Mouse (Mus musculus): ENCODE data around the gene Adcy4. TPM values are rescaled to one million over a fixed set of nuclear protein-coding genes. Genes with fewer than 3 reads are reported as not detected.
A peak's percentile ranks its signal among the peaks of the same experiment; 100 is the strongest.
"Not testable (repeated sequence)": the region's sequence is repeated elsewhere in the genome, so short reads cannot be mapped to it uniquely, and the experiment has no call there.

Adcy4 gene
- polyA plus RNA-seq, 1 experiment, result 0.38 TPM

- no peak within 1 kb of the TSS for H3K4me3 ChIP-seq (ENCODE audit: control insufficient read depth, low read depth, low read length)
- no peak within 1 kb of the TSS for H3K27ac ChIP-seq (ENCODE audit: control insufficient read depth, insufficient read depth, low read depth, low read length)
- H3K27me3 ChIP-seq (ENCODE audit: control insufficient read depth, insufficient read depth, low read length), result no peaks in the 10 kb centered on the region
- no peaks in the 10 kb centered on the region for H3K36me3 ChIP-seq (ENCODE audit: control insufficient read depth, insufficient read depth, low read length)
- H3K4me1 ChIP-seq (ENCODE audit: control insufficient read depth, insufficient read depth, low read length), result peaks cover 10% of the 10 kb centered on the region
- TF ChIP-seq POLR2A (IDR thresholded peaks at IDR 0.05; ENCODE audit: control insufficient read depth, low read depth, low read length), result no peak
- no peak for TF ChIP-seq CTCF (IDR thresholded peaks at IDR 0.05; ENCODE audit: control insufficient read depth, insufficient read depth, insufficient replicate concordance, low read depth, low read length)
Observed at GRCm38 (mm10) chr14:55765696-55766095, 18.2 kb downstream of the Adcy4 start, which contains the start of gene Ltb4r1. Ltb4r1 (plus strand) TSS chr14:55765962.

GRCm38 (mm10) chr14:55763166-55763565, 20.7 kb downstream of the Adcy4 start:
- Histone ChIP-seq H3K27ac (ENCODE audit: control insufficient read depth, insufficient read depth, low read depth, low read length) (no peak overlapping the region), H3K4me1 (ENCODE audit: control insufficient read depth, insufficient read depth, low read length) (peaks cover 8% of the 10 kb centered on the region), H3K36me3 (ENCODE audit: control insufficient read depth, insufficient read depth, low read length) (no peaks in the 10 kb centered on the region), H3K27me3 (ENCODE audit: control insufficient read depth, insufficient read depth, low read length) (no peaks in the 10 kb centered on the region), H3K4me3 (ENCODE audit: control insufficient read depth, low read depth, low read length) (no peak overlapping the region)
- TF ChIP-seq CTCF (IDR thresholded peaks at IDR 0.05; ENCODE audit: control insufficient read depth, insufficient read depth, insufficient replicate concordance, low read depth, low read length) (no peak), POLR2A (IDR thresholded peaks at IDR 0.05; ENCODE audit: control insufficient read depth, low read depth, low read length) (no peak)

- peak overlapping the region; percentile 53 for H3K4me3 ChIP-seq (ENCODE audit: control insufficient read depth, low read depth, low read length)
- peaks cover 2% of the 10 kb centered on the region for H3K4me1 ChIP-seq (ENCODE audit: control insufficient read depth, insufficient read depth, low read length)
- H3K36me3 ChIP-seq (ENCODE audit: control insufficient read depth, insufficient read depth, low read length), result no peaks in the 10 kb centered on the region
- TF ChIP-seq POLR2A (IDR thresholded peaks at IDR 0.05; ENCODE audit: control insufficient read depth, low read depth, low read length) (no peak), CTCF (IDR thresholded peaks at IDR 0.05; ENCODE audit: control insufficient read depth, insufficient read depth, insufficient replicate concordance, low read depth, low read length) (no peak)
- H3K27ac ChIP-seq (ENCODE audit: control insufficient read depth, insufficient read depth, low read depth, low read length), result no peak overlapping the region
- H3K27me3 ChIP-seq (ENCODE audit: control insufficient read depth, insufficient read depth, low read length), result no peaks in the 10 kb centered on the region
Observed at GRCm38 (mm10) chr14:55762001-55762821, 21.7 kb downstream of the Adcy4 start.

- Histone ChIP-seq H3K27me3 (ENCODE audit: control insufficient read depth, insufficient read depth, low read length) (no peaks in the 10 kb centered on the region), H3K27ac (ENCODE audit: control insufficient read depth, insufficient read depth, low read depth, low read length) (no peak within 1 kb of the TSS)
Observed at GRCm38 (mm10) chr14:55761163-55761562, 22.7 kb downstream of the Adcy4 start, which contains the start of gene Ltb4r2. Ltb4r2 (plus strand) TSS chr14:55761428.

GRCm38 (mm10) chr14:55760156-55760555, 23.7 kb downstream of the Adcy4 start:
- H3K4me3 ChIP-seq (ENCODE audit: control insufficient read depth, low read depth, low read length); H3K36me3 ChIP-seq (ENCODE audit: control insufficient read depth, insufficient read depth, low read length); H3K4me1 ChIP-seq (ENCODE audit: control insufficient read depth, insufficient read depth, low read length); H3K27me3 ChIP-seq (ENCODE audit: control insufficient read depth, insufficient read depth, low read length); H3K27ac ChIP-seq (ENCODE audit: control insufficient read depth, insufficient read depth, low read depth, low read length): not testable (repeated sequence)
- TF ChIP-seq CTCF (IDR thresholded peaks at IDR 0.05; ENCODE audit: control insufficient read depth, insufficient read depth, insufficient replicate concordance, low read depth, low read length), result peak; percentile 68; the same call in 1 of the 2 replicates

More at GRCm38 (mm10) chr14:55761163-55761562, 22.7 kb downstream of the Adcy4 start, which contains the start of gene Ltb4r2:
- peak within 1 kb of the TSS; percentile 53 for H3K4me3 ChIP-seq (ENCODE audit: control insufficient read depth, low read depth, low read length)
- TF ChIP-seq POLR2A (IDR thresholded peaks at IDR 0.05; ENCODE audit: control insufficient read depth, low read depth, low read length) (no peak), CTCF (IDR thresholded peaks at IDR 0.05; ENCODE audit: control insufficient read depth, insufficient read depth, insufficient replicate concordance, low read depth, low read length) (no peak)
- H3K4me1 ChIP-seq (ENCODE audit: control insufficient read depth, insufficient read depth, low read length), result peaks cover 2% of the 10 kb centered on the region
- no peaks in the 10 kb centered on the region for H3K36me3 ChIP-seq (ENCODE audit: control insufficient read depth, insufficient read depth, low read length)

- peaks cover 2% of the 10 kb centered on the region for H3K4me1 ChIP-seq (ENCODE audit: control insufficient read depth, insufficient read depth, low read length)
- H3K4me3 ChIP-seq (ENCODE audit: control insufficient read depth, low read depth, low read length), result no peak within 1 kb of the TSS
- TF ChIP-seq CTCF (IDR thresholded peaks at IDR 0.05; ENCODE audit: control insufficient read depth, insufficient read depth, insufficient replicate concordance, low read depth, low read length), result 0 out of 2 replicates have a peak, but pooled peaks have one; percentile 3
- TF ChIP-seq POLR2A (IDR thresholded peaks at IDR 0.05; ENCODE audit: control insufficient read depth, low read depth, low read length), result no peak
- no peaks in the 10 kb centered on the region; the same call in none of the 2 replicates for H3K36me3 ChIP-seq (ENCODE audit: control insufficient read depth, insufficient read depth, low read length)
- H3K27ac ChIP-seq (ENCODE audit: control insufficient read depth, insufficient read depth, low read depth, low read length), result no peak within 1 kb of the TSS
- H3K27me3 ChIP-seq (ENCODE audit: control insufficient read depth, insufficient read depth, low read length), result no peaks in the 10 kb centered on the region
Observed at GRCm38 (mm10) chr14:55758363-55758784, 25.5 kb downstream of the Adcy4 start, which contains the start of gene Cideb. Cideb (minus strand) TSS chr14:55758458.

- TF ChIP-seq POLR2A (IDR thresholded peaks at IDR 0.05; ENCODE audit: control insufficient read depth, low read depth, low read length) (no peak), CTCF (IDR thresholded peaks at IDR 0.05; ENCODE audit: control insufficient read depth, insufficient read depth, insufficient replicate concordance, low read depth, low read length) (no peak)
- Histone ChIP-seq H3K27ac (ENCODE audit: control insufficient read depth, insufficient read depth, low read depth, low read length) (no peak overlapping the region), H3K4me1 (ENCODE audit: control insufficient read depth, insufficient read depth, low read length) (no peaks in the 10 kb centered on the region; the same call in none of the 2 replicates), H3K4me3 (ENCODE audit: control insufficient read depth, low read depth, low read length) (no peak overlapping the region), H3K27me3 (ENCODE audit: control insufficient read depth, insufficient read depth, low read length) (no peaks in the 10 kb centered on the region), H3K36me3 (ENCODE audit: control insufficient read depth, insufficient read depth, low read length) (peaks cover 4% of the 10 kb centered on the region)
Observed at GRCm38 (mm10) chr14:55757566-55757965, 26.3 kb downstream of the Adcy4 start.

Measured in testis, adult 2 months (tissue).